Mouse (Mus musculus): ENCODE measurements around the gene Tmbim6. TPM values are rescaled to one million over a fixed set of nuclear protein-coding genes. Genes with fewer than 3 reads are reported as not detected.

The Tmbim6 gene
- total RNA-seq, 1 experiment, result 436 TPM

DNA sequence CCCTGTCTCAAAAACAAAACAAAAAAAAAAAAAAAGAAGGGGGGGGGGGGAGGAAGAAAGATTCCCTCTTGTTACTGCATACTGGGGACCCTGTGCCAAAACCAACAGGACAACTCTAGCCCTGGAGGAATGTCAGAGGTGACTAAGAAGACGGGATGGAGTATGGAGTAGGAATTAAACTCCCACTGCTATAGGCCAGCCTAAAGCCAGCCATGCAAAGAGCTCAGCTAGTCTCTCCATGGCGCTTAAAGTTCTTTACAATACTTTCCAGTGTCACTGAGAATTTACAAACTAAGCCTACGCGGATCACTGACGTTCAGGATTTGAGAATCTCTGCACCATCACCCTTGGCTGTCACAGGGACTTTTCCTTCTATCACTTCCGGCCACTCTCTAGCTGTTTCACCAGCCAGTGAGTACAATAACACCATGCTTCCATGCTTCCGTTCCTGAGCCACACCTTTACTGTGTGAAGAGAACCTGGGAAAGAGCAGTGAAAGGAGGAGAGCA is 28.6 kb upstream of the Tmbim6 start:
- DNase-seq (ENCODE audit: low read depth, low spot score), result no peak
- no peak overlapping the region for H3K9ac ChIP-seq (ENCODE audit: insufficient read depth, low read depth, low read length, poor library complexity, severe bottlenecking)
- H3K9me3 ChIP-seq (ENCODE audit: control insufficient read depth, insufficient read depth, low read depth, low read length), result no peaks in the 10 kb centered on the region
- no peaks in the 10 kb centered on the region for H3K36me3 ChIP-seq (ENCODE audit: control insufficient read depth, insufficient read depth, low read length, poor library complexity, severe bottlenecking)
- peaks cover 0 to 7% of the 10 kb centered on the region in 2 experiments; a peak in 2 of 4 replicates for H3K4me1 ChIP-seq (ENCODE audit: control insufficient read depth in 2 of 2, insufficient read depth in 2 of 2, low read length in 2 of 2, poor library complexity in 1 of 2)
- H3K4me3 ChIP-seq (ENCODE audit: insufficient read depth in 1 of 2, low read depth in 1 of 2, low read length in 2 of 2, poor library complexity in 1 of 2, severe bottlenecking in 1 of 2), result no peak overlapping the region
- no peak overlapping the region for H3K27ac ChIP-seq (ENCODE audit: insufficient read depth, low read depth, low read length, poor library complexity, severe bottlenecking)
- in situ Hi-C loops (cut with MboI; ENCODE audit: low sequenced_read_pairs in 2 of 2, unreplicated experiment in 2 of 2), result no loop called here
- no peak for TF ChIP-seq CHD2 (IDR thresholded peaks at IDR 0.05; ENCODE audit: low read depth, low read length)
- no peak for TF ChIP-seq ZNF384 (IDR thresholded peaks at IDR 0.05; ENCODE audit: low read depth, low read length)
- no peak for TF ChIP-seq MAFK (IDR thresholded peaks at IDR 0.05; ENCODE audit: insufficient read depth, low read depth, low read length)
- no peak for TF ChIP-seq HCFC1 (IDR thresholded peaks at IDR 0.05; ENCODE audit: borderline replicate concordance, insufficient read depth, low read length)
- TF ChIP-seq ZC3H11A (IDR thresholded peaks at IDR 0.05; ENCODE audit: borderline replicate concordance, low read depth, low read length), result no peak

DNA sequence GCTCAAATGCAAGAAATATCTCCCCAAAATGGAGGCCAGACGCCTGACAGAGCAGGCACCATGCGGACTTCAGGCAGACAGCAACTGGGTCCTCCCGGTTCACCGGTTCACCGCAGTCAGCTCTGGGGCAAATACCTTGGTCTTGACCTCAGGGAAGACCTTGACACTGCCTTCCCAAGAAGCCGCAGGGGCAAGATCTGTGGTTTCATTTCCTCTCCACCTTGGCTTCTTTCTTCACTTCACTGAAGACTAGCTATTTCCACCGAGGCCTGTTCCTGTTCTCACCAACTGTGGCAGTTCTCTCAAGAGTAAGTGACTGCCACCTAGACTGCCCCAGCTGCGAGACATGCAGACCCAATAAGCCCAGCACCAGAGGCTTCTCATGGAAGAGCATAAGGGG is 27.8 kb upstream of the Tmbim6 start:
- Histone ChIP-seq H3K4me3 (ENCODE audit: insufficient read depth in 1 of 2, low read depth in 1 of 2, low read length in 2 of 2, poor library complexity in 1 of 2, severe bottlenecking in 1 of 2) (no peak overlapping the region), H3K4me1 (ENCODE audit: control insufficient read depth in 2 of 2, insufficient read depth in 2 of 2, low read length in 2 of 2, poor library complexity in 1 of 2) (peaks cover 3 to 7% of the 10 kb centered on the region in 2 experiments; a peak in 2 of 4 replicates), H3K36me3 (ENCODE audit: control insufficient read depth, insufficient read depth, low read length, poor library complexity, severe bottlenecking) (no peaks in the 10 kb centered on the region), H3K27ac (ENCODE audit: insufficient read depth, low read depth, low read length, poor library complexity, severe bottlenecking) (no peak overlapping the region), H3K9ac (ENCODE audit: insufficient read depth, low read depth, low read length, poor library complexity, severe bottlenecking) (no peak overlapping the region; the same call in 1 of the 2 replicates), H3K9me3 (ENCODE audit: control insufficient read depth, insufficient read depth, low read depth, low read length) (no peaks in the 10 kb centered on the region)
- no peak for DNase-seq (ENCODE audit: low read depth, low spot score)
- TF ChIP-seq ZC3H11A (IDR thresholded peaks at IDR 0.05; ENCODE audit: borderline replicate concordance, low read depth, low read length) (no peak), ZNF384 (IDR thresholded peaks at IDR 0.05; ENCODE audit: low read depth, low read length) (no peak), MAFK (IDR thresholded peaks at IDR 0.05; ENCODE audit: insufficient read depth, low read depth, low read length) (no peak), CHD2 (IDR thresholded peaks at IDR 0.05; ENCODE audit: low read depth, low read length) (no peak), HCFC1 (IDR thresholded peaks at IDR 0.05; ENCODE audit: borderline replicate concordance, insufficient read depth, low read length) (no peak)
- in situ Hi-C loops (cut with MboI; ENCODE audit: low sequenced_read_pairs in 2 of 2, unreplicated experiment in 2 of 2), result no loop called here

DNA sequence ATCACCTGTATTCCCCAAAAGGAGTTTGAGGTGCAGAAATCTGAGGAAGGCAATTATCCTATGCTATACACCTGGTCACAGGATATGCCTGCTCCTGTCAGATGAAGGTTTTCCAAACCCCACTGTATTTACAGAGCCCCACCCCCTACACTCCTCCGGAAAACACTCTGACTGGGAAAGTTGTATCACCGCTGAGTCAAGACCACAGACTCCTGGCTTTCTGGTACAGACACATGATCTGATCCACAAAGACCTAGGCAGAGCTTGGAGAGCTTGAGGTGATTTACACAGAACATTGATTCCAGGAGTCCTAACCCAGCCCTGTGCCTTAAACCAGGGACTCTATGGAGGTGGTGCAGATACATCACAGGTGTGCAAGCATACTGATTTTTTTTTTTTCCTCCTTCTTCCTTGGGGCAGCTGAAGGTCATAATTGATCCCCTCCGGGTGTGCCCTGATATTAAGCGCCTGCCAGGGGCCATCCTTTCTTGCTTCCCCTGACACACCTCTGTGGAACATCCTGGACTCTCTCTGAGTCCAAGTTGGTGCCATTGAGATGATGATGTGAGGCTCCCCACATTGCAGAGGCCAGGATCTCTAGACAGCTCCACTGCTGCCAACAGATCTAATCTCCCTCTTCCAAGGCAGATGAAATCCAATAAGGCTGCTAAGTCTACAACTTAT is 24.0 kb upstream of the Tmbim6 start:
- Histone ChIP-seq H3K27ac (ENCODE audit: insufficient read depth, low read depth, low read length, poor library complexity, severe bottlenecking) (no peak overlapping the region), H3K9ac (ENCODE audit: insufficient read depth, low read depth, low read length, poor library complexity, severe bottlenecking) (no peak overlapping the region), H3K9me3 (ENCODE audit: control insufficient read depth, insufficient read depth, low read depth, low read length) (no peaks in the 10 kb centered on the region), H3K4me1 (ENCODE audit: control insufficient read depth in 2 of 2, insufficient read depth in 2 of 2, low read length in 2 of 2, poor library complexity in 1 of 2) (peaks cover 3 to 7% of the 10 kb centered on the region in 2 experiments; a peak in 2 of 4 replicates), H3K36me3 (ENCODE audit: control insufficient read depth, insufficient read depth, low read length, poor library complexity, severe bottlenecking) (no peaks in the 10 kb centered on the region), H3K4me3 (ENCODE audit: insufficient read depth in 1 of 2, low read depth in 1 of 2, low read length in 2 of 2, poor library complexity in 1 of 2, severe bottlenecking in 1 of 2) (no peak overlapping the region)
- TF ChIP-seq MAFK (IDR thresholded peaks at IDR 0.05; ENCODE audit: insufficient read depth, low read depth, low read length) (no peak), CHD2 (IDR thresholded peaks at IDR 0.05; ENCODE audit: low read depth, low read length) (no peak), HCFC1 (IDR thresholded peaks at IDR 0.05; ENCODE audit: borderline replicate concordance, insufficient read depth, low read length) (no peak), ZC3H11A (IDR thresholded peaks at IDR 0.05; ENCODE audit: borderline replicate concordance, low read depth, low read length) (no peak), ZNF384 (IDR thresholded peaks at IDR 0.05; ENCODE audit: low read depth, low read length) (no peak)
- in situ Hi-C loops (cut with MboI; ENCODE audit: low sequenced_read_pairs in 2 of 2, unreplicated experiment in 2 of 2), result no loop called here
- DNase-seq (ENCODE audit: low read depth, low spot score), result no peak

DNA sequence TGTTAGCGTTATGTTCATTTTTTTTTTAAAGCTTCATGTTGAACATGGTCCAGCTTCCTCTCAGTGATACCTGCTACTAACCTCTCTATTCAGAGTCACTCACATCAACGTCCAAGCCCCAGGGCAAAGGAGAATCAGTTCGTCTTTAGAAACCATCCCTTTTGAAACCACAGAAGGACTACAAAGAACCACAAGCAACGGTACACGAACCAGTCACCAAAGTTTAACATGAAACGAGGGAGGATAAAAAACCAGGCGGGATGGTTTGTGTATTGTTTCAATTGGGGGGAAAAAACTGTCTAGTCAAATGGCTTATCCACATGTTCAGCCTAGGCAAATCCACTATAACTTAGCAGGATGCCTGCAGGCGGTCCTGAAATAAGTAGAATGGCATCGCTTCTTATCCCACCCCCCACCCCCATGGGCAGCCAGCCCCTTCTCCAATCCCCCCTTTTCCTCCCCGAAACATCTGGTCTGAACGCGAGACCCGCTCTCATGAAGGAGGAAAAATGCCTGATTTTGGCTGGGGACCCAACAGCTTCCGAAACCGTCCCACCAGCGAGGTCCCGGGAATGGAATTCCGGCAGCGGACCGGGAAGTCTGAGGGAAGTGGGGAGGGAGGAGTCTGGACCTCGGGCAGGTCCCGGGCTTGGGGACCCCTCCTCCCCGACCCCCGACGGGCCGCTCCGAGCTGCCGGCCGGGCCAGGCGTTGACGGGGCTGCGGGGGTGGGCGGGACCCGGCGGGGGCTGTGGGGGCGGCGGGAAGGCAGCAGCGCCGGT is 23.1 kb upstream of the Tmbim6 start:
- peak overlapping the region; percentile 78 for H3K9ac ChIP-seq (ENCODE audit: insufficient read depth, low read depth, low read length, poor library complexity, severe bottlenecking)
- H3K9me3 ChIP-seq (ENCODE audit: control insufficient read depth, insufficient read depth, low read depth, low read length), result no peaks in the 10 kb centered on the region
- peaks cover 3% of the 10 kb centered on the region in 2 experiments; a peak in 2 of 4 replicates for H3K4me1 ChIP-seq (ENCODE audit: control insufficient read depth in 2 of 2, insufficient read depth in 2 of 2, low read length in 2 of 2, poor library complexity in 1 of 2)
- peak overlapping the region; percentile 77 to 88 for H3K4me3 ChIP-seq (ENCODE audit: insufficient read depth in 1 of 2, low read depth in 1 of 2, low read length in 2 of 2, poor library complexity in 1 of 2, severe bottlenecking in 1 of 2)
- no peaks in the 10 kb centered on the region for H3K36me3 ChIP-seq (ENCODE audit: control insufficient read depth, insufficient read depth, low read length, poor library complexity, severe bottlenecking)
- in situ Hi-C loops (cut with MboI; ENCODE audit: low sequenced_read_pairs in 2 of 2, unreplicated experiment in 2 of 2), result no loop called here
- no peak overlapping the region for H3K27ac ChIP-seq (ENCODE audit: insufficient read depth, low read depth, low read length, poor library complexity, severe bottlenecking)
- no peak for TF ChIP-seq MAFK (IDR thresholded peaks at IDR 0.05; ENCODE audit: insufficient read depth, low read depth, low read length)
- TF ChIP-seq ZC3H11A (IDR thresholded peaks at IDR 0.05; ENCODE audit: borderline replicate concordance, low read depth, low read length), result no peak
- TF ChIP-seq HCFC1 (IDR thresholded peaks at IDR 0.05; ENCODE audit: borderline replicate concordance, insufficient read depth, low read length), result no peak
- TF ChIP-seq ZNF384 (IDR thresholded peaks at IDR 0.05; ENCODE audit: low read depth, low read length), result no peak
- TF ChIP-seq CHD2 (IDR thresholded peaks at IDR 0.05; ENCODE audit: low read depth, low read length), result no peak
- no peak for DNase-seq (ENCODE audit: low read depth, low spot score)

All from ES-E14 (cell line).